Mouse (Mus musculus) brain, embryonic 14.5 days (tissue): ENCODE results near the gene Zbtb20. TPM values are rescaled to one million over a fixed set of nuclear protein-coding genes. Genes with fewer than 3 reads are reported as not detected.
A peak's percentile ranks its signal among the peaks of the same experiment; 100 is the strongest.
"Not testable (repeated sequence)": the region's sequence is repeated elsewhere in the genome, so short reads cannot be mapped to it uniquely, and the experiment has no call there.

ENCODE experiments used
- DNase-seq: peaks from one replicate; pipeline ENCODE4 v3.0.0-alpha.2; 2011; ENCODE audit warnings: low read depth
- CTCF ChIP-seq: fragments of 200-500 bp; IDR thresholded peaks from 2 replicates; pipeline ENCODE4 v1.5.1; 2012; ENCODE audit warnings: inconsistent platforms, mild to moderate bottlenecking, moderate library complexity, borderline replicate concordance; ENCODE audit not compliant: insufficient read depth, insufficient read length; ENCODE audit errors: extremely low read depth
- POLR2A ChIP-seq: fragments of 200-500 bp; IDR thresholded peaks from 2 replicates; pipeline ENCODE4 v1.6.1; 2012; ENCODE audit warnings: mild to moderate bottlenecking, inconsistent platforms, borderline replicate concordance; ENCODE audit not compliant: poor library complexity, insufficient read depth, insufficient read length, severe bottlenecking; ENCODE audit errors: extremely low read depth
- polyA plus RNA-seq: library from polyadenylated mRNA; depleted of rRNA; stranded (reverse); fragments of >200 nt; gene quantifications from 2 replicates; pipeline ENCODE4 v1.2.3, GENCODE M21; 2012

Gene Zbtb20
- polyA plus RNA-seq, 1 experiment: 18.0 TPM

- DNase-seq: peak; percentile 89
- TF ChIP-seq CTCF (peak; percentile 70; the same call in 1 of the 2 replicates), POLR2A (no peak)
Measured at GRCm38 (mm10) chr16:42914457-42915085, 38.9 kb downstream of the Zbtb20 start.

DNA sequence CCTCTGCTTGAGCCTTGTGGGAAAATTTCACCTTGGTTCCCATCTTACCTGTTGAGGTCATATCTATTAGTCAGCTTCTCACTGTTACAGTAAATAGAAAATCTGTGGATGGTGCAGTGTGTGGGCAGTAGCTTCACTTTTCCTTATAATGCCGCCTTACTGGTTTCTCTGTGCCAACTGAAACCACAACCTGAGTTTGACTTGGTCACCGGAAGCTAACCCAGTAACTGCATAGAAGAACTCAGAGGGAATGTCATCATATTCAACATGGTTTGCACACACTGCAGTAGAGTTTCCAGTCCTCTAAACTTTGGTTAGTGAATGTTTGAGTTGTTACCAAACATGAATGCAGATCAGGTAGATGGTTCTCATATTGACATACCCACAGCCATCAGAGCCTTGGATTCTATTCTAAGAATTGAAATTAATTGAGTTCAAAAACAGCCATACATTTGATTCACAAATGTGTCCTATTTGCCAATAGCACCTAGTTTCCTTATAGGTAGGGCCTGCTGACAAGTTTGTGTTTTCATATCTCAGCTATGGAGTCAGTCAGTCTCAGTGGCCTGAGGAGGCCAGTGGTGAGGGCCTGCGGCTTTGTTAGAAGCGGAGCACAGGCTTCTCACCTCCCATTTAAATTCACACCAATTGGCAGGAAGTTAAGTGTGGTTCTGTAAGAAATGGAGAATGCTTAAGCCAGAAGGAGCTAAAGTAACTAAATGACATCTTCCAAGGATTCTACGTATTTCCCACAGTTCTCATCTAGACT is 44.5 kb downstream of the Zbtb20 start:
- no peak for DNase-seq

GRCm38 (mm10) chr16:42921436-42921835 is 45.8 kb downstream of the Zbtb20 start:
- no peak for TF ChIP-seq POLR2A
- TF ChIP-seq CTCF: no peak
- DNase-seq: peak; percentile 88

More for the DNA sequence above, 44.5 kb downstream of the Zbtb20 start:
- no peak for TF ChIP-seq POLR2A

DNA sequence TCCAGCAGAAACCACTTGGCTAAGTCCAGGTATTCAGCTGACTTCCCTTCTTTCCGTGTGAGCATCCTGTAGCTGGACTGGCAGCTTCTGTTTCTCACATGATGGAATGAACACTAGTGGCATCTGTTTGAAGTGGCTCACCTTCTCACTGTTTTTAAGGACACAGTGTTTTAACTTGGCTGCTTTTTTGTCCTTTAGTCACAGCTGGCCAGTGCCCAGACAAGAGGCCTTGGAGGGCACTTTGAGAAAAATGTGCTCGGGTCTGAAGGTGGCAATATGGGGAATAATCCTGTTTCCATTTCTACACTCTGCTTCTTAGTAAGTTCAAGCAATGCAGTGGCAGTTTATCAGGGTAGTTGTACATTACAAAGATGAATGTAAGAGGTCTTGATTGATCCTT is 62.5 kb downstream of the Zbtb20 start:
- TF ChIP-seq POLR2A (no peak), CTCF (no peak)
- no peak for DNase-seq

- TF ChIP-seq POLR2A: no peak
- no peak for TF ChIP-seq CTCF
- peak; percentile 79 for DNase-seq
Measured at GRCm38 (mm10) chr16:42947016-42947415, 71.3 kb downstream of the Zbtb20 start.

- not testable (repeated sequence) for DNase-seq
Measured at GRCm38 (mm10) chr16:42955401-42955800, 79.7 kb downstream of the Zbtb20 start.

DNA sequence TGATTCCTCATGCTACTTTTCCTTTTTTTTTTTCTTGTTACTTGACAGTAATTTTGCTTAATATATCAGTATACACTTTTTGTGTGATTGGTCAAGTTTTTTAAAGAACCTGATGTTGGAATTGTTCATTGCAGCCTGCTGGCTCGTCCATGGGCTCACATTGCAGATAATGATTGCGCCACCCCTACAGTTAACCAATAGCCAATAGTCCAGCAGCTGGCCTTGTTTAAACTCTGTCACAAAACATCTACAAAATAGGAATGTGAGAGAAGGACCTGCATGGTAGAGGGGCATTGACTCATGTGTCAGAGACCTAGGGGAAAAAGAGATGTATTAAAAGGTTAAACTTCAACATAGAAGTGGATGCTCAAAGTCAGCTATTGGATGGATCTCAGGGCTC is 97.2 kb downstream of the Zbtb20 start:
- TF ChIP-seq POLR2A (no peak), CTCF (no peak)

GRCm38 (mm10) chr16:42998896-42999295 is 123.2 kb downstream of the Zbtb20 start:
- no peak for DNase-seq
- TF ChIP-seq POLR2A (no peak), CTCF (no peak)

More for the DNA sequence above, 97.2 kb downstream of the Zbtb20 start:
- DNase-seq: no peak

- TF ChIP-seq CTCF (no peak), POLR2A (no peak)
- no peak for DNase-seq
Measured at GRCm38 (mm10) chr16:43026351-43026750, 150.7 kb downstream of the Zbtb20 start.

DNA sequence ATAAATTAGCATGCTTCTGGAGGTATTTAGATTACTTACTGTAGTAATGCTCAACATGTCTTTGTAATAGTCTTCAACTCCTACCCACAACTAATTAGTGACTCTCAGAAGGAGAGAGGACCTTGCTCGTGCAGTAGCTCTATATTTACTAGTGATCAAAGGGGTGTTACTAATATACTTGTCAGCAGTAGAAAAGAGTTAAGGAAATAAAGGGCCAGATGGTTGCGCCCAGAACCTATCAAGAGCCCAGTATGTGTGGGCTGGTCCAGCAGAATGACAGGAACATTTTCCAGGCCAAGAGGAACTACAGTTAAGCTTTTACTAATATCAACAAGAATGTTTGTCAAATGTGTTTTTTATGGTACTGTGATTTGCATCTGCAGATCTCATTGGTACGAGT is 153.6 kb downstream of the Zbtb20 start:
- no peak for TF ChIP-seq CTCF
- no peak for TF ChIP-seq POLR2A
- peak; percentile 63 for DNase-seq

GRCm38 (mm10) chr16:43035709-43036108 is 160.0 kb downstream of the Zbtb20 start:
- DNase-seq: peak; percentile 36
- no peak for TF ChIP-seq POLR2A

- no peak for DNase-seq
Measured at GRCm38 (mm10) chr16:43036510-43036909, 160.8 kb downstream of the Zbtb20 start.

More at GRCm38 (mm10) chr16:43036510-43036909, 160.8 kb downstream of the Zbtb20 start:
- TF ChIP-seq CTCF (no peak), POLR2A (no peak)
